Mouse (Mus musculus) T-cell, adult 2 months (primary cell): ENCODE results near the gene Psap.

Source experiments
- DNase-seq: peaks from one replicate; pipeline ENCODE4 v3.0.0; 2022; ENCODE audit warnings: low spot score

The Psap gene

DNA sequence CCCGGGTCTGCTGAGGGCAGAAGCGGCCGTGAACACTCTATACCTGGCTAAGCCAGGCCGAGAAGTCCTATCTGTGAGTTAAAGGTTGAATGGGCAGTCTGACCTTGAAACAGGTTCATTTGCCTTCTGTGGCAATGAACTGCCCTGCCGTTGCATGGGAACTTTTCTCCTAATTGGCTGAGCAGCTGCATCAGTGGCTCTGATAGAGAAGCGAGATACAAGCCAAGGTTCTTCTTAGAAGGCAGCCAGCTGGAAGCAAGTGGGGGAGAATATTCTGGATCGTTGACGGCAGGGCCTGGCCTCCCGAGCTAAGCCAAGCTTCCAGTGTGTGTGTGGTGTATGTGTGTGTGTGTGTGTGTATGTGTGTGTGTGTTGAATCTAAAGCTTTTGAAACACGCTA lies 12.2 kb upstream of the Psap start:
- no peak for DNase-seq

DNA sequence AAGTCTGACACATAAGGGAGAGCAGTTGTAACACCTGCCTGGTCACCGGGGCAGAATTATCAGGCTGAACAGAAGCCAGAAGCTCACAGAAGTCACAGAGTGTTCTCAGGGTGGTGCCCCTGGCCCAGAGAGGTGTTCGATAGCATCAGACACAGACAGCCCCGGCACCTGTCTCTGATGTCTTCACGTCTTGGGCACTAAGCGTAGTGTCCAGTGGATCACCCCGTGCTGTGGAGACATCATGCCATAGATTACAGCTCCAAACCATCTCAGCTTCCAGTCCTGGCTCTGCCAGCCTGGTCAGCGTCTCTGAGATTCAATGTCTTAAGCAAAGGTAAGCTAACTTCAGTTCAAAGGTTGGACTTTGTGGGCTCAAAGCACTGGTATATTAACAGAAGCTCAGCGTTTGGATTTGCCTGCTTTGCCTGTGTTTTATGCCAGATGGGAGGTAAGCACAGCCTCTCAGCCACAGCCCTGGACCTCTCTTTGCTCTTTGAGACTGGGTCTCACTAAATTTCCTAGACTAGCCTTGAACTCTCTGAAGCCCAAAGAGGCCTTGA lies 10.5 kb upstream of the Psap start:
- no peak for DNase-seq

DNA sequence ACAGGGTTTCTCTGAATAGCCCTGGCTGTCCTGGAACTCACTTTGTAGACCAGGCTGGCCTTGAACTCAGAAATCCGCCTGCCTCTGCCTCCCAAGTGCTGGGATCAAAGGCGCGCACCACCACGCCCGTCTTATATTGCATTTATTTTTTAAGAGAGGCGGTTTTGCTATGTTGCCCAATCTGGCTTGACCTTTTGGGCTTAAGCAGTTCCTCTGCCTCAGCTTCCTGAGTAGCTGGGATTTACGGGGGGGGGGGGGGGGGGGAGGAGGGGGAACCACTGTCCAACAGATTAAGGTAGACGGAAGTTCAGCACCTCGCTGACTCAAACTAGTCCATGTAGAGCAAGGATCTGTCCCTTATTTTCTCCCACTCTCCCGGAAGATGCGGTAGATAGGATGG lies 8.7 kb upstream of the Psap start:
- DNase-seq: no peak

DNA sequence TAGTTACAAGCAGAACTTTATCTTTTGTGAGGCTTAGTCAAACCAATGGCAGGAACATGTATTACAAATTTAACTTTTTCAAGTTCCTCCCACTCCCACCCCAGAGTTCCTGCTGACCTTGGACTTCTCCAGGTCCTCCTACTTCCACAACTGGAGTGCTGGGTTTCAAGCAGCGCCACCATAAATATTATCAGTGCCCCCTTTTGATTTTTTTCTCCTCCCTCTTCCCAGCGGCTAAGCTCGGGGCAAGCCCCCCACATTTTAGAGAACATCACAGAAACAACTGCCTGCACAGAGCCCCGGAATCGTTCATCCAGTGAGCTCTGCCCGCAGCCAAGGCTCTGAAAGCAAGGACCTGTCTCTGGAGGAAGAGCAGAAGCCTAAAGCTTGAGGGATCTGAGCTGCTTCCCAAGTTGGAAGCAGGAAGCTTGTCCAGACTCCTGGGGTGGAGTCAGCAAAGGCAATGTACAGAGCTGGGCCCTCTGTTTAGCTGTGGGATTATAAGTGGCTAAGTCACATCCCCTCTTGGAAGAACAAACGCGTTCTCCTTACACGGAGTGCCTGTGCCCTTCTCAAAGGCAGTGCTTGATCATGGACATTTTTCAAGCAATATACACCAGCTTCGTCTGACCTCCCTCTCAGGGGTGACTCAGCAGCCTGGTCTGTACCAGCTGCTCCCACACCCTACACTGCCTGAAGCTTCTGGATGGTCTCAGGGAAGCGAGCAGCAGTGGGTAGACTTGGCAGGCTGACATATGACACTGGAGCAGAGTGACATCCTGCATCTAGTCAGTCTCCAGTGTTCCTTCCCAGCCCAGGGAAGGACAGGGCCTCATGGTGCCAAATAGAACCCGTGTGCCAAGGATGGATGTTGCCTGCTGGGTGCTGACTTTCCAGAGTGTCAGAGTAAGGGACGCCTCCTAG lies 8.0 kb upstream of the Psap start:
- DNase-seq: no peak

DNA sequence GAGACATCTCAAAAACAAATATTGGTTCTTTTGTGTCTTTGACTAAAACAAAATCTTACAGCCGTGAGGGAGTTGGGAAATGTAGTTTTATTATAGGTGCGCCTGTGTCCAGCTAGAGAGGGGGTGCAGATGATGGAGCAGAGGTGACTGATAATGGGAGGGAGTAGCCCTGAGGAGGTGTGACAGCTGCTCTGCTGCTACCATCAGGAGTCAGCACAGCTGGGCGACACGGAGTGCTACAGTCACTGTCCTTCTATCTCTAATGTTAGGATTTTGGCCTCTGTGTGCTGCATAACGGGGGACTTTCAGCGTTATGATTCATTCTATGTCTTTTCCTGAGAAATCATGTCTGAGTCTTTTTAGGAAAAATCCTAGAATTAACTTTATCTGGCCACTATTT lies 6.4 kb upstream of the Psap start:
- DNase-seq: no peak

DNA sequence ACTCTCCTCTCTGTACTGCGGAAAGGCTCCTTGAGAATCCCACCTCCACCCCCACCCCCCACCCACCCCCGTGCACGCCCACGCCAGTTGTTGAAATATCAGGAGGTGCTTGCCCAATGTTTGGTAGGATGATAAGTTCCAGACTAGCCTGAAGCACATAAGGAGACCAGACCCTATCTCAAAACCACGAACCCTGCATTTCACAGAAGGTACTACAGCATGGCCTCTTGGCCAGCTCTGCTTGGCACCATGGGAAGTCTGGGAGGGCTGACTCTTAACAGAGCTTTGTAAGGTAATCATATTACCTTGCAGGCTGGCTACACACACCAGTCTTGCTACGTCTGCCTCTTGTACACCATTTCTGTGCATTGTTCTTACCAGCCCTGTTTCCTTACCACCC lies 5.2 kb upstream of the Psap start:
- no peak for DNase-seq

DNA sequence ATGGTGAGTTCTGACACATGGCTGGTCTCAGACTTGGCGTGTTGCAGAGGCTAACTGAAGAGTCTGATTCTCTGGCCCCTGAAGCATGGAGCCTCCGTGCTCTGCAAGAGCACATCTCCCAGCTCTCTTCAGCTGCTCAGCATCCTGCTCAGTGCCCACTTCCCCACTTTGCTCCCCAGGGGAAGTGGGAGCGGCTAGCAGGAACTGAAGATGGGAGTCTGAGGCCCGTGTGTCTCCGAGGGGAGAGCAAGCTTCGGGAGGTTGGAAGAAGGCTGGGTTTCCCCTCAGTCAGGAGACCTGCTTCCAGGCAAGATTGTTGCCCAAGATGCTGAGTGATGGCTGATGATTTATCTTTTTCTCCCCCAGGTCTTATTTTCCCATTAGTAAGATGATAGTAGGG lies 4.0 kb upstream of the Psap start:
- DNase-seq: no peak

DNA sequence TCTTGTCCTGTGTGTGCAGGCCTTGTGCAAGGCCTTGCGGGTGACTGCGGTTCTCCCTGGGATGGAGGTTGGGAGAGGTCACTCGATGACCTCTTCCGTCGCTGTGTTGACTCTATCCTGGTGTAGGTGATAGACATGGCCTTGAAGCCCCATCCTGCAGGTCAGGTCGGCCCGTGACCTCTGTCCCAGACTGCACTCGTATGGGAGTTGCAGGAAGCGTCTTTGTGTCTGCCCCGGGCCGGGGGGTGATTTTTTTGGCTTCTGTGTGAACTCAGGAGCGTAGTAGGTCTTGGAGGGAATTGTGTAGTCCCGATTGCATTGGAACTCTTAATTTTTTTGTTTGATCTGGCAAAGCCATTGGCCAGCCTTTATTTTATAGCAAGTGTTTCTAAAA lies 576 bp downstream of the Psap start:
- no peak for DNase-seq

DNA sequence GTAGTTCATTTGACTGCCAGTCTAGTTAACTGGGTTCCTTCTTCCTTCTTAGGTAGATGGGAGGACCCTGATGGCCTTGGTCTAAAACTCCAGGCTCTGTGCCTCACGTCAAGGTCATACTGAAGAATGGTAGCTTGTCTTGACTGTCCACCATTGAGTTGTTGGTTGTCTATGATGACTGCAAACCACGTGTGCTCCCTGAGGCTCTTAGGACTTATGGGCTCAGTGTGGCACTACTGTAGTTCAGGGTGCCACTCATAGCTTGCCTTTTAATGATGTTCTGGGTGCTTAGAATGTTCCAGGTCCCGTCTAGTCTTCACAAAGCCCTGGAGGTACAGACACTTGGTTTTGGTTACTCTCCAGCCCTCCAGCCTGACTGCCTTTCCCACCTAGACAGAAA lies 1.4 kb downstream of the Psap start:
- no peak for DNase-seq

DNA sequence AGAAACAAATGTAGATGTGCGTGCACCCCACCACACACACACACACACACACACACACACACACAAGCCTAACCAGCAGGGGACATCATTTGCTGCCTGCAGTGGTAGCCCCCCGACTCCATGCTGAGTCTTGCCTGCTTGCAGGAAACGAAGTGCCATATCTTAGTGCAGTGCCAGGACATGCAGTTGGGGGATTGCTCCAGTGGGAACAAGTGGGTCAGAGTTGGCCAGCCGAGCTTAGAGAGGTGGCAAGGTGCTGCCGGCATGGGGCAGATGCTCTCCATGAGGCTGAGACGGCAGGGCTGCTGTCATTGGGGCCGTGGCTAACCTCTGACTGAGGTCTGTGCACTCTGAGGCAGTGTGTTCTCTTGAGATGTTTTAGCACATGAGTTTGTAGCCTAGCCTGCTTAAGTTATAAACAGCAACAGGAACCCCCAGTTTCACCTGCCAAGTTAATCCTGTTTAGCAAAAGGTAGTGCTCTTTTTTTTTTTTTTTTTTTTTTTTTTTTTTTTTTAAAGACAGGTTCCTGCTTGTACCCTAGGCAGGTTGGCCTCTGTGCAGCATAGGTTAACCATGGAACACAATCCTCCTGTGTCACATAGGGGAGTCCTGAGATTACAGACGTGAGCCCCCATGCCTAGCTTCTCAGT lies 2.0 kb downstream of the Psap start:
- DNase-seq: peak; percentile 14

DNA sequence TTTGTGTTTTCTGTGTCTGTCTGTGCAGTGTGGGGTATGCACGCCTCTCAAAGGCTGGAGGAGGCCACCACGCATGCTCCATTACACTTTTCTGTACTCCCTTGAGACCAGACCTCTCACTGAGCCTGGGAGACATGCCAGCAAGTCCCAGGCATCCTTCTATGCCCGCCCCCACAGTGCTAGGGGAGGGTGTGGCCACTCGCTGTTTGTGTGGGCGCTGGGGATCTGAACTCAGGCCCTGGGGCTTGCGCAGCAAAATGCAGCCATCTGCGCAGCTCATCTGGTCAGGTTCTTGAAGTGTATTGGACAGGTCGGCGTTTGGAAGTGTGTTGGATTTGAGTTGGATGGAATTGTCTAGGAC lies 2.5 kb downstream of the Psap start:
- DNase-seq: no peak

DNA sequence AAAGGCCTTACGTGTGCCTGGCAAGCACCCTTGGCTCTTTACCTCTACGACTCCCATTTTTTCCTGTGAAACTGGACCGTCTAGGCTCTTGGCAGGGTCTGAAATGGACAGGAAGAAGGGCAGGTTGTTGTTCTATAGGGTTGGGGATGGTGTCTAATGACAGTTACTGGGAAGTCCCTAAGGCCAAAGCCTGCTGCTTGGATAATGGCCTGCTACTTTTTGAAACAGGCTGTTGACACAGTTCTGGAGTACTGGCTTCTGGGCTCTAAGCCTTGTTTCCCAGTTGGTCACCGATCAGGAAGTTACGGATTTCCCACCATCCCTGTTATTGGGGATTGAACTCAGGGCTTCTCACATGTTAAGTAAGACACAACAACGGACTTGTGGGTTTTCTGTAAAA lies 2.9 kb downstream of the Psap start:
- no peak for DNase-seq

DNA sequence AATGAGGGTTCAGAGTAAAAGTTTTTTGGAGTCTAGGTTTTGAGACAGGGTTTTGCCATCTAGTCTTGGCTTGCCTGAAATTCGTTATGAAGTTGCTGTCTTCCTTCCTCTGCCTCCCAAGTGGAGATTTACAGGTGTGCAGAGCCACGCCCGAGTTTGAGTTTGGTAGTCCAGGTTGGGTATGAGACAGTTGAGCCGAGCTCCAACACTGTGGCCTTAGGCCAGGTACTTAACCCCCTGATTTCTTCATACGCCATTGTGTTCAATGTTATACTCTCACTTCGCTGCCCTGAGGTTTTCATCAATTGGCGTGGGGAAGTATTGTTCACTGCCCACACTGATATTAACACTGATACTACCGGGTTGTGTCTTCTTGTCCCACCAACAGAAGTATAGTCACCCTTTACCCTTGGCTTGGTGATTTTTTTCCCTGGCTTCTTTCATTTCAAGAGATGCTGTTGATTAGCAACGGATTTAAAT lies 4.2 kb downstream of the Psap start:
- no peak for DNase-seq

DNA sequence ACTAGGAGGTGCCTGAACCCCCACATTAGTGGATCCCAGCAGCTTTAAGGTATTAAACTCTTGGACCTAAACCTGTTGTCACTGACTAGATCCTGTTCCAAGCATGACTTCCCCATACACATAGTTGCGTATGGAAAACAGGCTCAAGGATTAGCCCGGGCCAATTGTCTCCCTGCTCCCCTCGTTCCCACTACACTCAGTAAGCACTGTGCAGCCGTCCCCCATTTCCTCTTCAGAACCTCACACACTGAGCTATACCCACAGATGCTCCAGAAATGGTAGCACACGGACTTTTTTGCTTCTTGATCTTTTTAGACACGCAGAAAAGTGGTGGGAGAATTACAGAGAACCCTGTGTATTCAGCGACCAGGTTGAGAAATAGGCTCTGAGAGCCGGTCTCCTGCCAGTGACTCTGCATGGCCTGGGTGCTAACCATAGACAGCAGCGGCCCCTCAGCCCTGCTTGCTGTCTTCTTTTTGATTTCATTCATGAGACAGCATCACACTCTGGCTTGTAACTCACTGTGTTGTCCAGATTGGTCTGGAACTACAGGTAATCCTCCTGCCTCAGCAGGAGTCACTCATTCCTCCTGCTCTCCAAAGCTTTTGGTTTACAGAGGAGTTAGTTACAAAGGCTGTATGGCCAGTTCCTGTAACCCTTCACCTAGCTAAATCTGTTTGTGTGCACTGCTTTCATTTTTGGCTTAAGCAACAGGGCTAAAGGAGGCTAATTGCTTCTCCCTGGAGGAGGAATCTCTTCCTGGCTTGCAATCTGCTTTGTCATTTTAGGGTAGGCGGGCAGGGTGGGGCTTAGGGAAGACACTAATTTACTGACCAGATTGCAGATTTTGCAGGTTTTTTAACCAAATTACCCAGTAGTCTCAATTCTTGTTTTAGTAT lies 4.9 kb downstream of the Psap start:
- peak; percentile 22 for DNase-seq

DNA sequence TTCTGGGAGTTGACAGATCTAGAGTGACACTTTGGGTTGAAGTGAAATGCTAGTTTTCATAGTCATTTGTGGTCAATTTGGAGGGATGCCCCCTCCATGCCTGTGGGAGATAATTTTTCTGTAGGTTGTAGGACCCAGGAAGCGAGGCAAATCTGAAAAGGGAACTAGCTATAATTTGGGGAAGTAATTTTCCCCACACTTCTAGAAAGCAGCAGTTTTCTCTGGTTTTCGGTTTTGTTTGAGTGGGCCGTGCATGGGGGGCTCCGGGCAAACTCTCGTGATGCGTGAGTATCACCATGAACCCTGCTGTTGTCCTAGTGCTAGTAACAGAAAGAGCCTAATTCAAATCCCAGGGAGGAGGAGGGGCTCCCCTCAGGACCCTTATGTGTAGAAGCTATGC lies 6.8 kb downstream of the Psap start:
- no peak for DNase-seq

DNA sequence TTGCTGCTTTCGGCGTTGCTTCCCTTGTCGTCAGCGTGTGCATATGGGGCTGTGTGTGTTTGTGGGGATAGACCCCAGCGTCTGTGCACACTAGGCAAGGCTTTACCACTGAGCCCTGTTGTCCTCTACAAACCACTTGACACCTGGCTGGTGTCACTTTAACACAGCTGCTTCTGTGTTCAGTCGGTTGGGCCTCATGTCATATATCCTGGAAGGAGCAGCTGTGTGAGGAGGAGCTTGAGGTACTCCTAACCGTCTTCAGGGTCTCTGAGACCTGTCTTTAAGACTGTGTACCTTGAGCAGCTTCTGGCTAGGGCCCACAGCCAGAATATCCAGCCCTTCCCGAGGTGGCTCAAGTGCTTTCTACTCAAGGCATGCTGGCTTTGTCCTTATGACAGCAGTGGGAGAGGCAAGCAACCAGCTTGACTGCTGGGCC lies 7.3 kb downstream of the Psap start:
- DNase-seq: peak; percentile 35

DNA sequence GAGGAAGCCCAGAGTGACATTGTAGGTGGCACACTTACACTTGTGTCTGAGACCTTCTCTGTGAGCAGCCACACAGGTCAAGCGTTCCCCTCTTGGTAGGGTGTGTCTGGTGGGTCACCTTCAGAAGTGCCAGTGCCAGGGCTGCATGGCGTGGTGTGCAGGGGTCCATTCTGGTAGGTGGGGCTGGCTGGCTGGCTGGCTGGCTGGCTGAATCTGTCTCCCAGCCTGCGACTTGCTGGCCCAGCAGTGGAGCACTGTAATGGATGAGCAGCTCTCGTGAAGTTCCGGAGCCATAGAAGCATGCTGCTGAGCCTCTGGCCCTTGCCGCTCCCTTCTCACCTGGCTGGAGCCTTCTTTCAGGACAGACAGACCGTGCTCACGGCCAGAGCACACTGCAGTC lies 7.8 kb downstream of the Psap start:
- no peak for DNase-seq

DNA sequence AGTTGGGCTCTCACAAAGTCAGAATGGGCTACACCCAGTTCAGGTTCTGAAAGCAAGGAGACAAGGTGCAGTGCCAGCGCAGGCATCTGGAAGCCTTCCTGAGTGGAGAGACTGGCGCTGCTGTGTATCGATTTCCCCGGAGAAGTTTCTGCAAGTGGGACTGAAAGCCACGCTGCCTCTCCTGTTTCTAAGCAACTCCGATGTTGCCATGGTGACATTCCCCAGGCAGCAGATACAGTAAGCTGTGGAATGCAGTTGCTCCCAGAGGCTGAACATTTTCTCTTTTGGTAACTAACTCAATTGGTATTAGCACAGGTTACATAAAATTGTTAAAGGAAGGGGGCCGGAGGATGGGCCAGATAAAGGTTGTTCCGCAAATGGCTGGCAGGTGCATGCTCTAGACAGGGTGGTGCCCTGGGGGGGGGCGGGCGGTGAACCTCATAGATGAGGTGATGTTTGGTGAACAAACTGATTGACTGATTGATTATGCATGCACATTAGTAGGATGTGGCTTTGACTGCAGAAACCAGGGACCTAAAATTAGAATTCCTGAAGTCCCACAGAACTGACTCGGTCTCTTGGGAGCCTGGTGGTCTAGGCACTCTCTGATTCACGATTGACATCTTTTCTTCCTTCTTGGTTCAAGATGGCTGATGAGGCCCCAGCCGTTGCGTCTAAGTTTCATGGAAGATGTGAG lies 8.4 kb downstream of the Psap start:
- no peak for DNase-seq

DNA sequence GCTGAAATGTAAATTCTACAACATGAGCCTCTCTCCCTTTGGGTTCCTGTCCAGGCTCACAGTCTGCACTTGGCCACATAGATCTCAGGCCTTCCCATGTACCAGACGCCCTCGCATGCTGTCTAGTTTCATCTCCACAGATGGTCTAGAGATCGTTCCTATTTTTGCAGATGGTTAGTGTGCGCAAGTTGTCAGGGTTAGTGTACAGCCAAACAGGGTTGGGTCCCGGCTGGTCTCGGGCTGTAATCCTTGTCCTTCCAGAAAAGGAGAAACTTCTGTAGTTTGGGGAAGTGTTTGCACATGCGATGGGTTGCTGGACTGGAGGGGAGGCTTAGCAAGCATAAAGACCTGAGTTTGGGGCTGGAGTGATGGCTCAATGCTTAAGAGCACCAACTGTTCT lies 9.1 kb downstream of the Psap start:
- DNase-seq: no peak

DNA sequence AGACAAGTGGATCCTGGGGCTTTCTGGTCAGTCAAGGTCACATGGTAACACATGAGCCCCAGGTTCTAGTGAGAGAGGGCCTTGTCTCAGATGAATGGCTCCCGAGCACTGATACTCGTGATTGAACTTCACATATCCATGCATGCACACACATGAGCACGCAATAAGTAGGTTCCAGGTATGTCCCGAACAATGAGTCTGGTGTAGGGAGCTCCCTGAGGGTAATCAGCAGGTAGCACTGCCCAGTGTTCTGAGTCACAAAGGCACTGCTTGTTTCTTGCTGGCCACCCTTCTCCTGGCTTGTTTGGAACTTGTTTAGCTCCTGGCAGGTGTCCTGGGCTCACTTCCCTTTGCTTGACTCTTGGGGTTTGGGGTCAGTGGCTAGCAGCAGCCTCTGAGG lies 9.7 kb downstream of the Psap start:
- no peak for DNase-seq

DNA sequence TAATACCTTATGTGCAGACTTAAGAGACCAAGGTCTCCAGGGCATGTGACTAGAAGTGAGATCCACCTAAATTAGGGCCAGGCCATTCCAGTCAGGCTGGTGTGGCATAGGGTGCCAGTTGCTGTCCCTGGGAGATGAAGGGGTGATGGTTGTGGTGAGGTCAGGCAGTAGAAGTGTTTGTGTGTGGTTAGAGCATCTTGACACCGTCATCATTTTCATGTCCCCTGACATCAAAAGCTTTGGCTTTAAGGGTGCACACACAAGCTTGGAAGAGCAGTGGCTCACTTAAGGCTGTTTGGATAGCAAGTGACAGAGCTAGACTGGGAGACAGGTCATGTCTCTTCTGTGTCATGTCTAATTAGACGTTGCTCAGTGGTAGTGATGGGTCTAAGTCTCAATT lies 10.3 kb downstream of the Psap start:
- DNase-seq: peak; percentile 71

DNA sequence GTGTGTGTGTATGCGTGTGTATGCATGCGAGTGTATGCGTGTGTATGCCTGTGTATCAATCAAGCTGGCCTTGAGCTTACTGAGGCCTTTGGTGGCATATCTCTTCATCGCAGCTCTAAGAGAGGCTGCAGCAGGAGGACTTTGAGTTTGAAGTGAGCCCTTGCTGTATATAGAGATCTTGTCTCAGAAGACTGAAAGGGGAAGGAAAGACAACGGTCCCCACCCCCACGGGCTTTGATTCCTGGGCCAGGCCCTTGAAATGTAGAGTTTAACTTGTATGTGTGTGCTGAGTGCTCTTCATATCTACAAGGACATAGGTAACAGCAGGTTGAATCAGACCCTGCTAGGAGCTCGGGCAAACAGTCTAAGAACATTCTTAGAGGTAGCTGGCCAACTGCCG lies 11.8 kb downstream of the Psap start:
- peak; percentile 29 for DNase-seq
